Mouse (Mus musculus) liver, embryonic 16.5 days (tissue): ENCODE results near the gene Plxdc2. TPM values are rescaled to one million over a fixed set of nuclear protein-coding genes. Genes with fewer than 3 reads are reported as not detected.
"Not testable (repeated sequence)": the region's sequence is repeated elsewhere in the genome, so short reads cannot be mapped to it uniquely, and the experiment has no call there.

Experiments used
- ATAC-seq: fragments of 200-750 bp; cut with Nextera tagmentation; 2 replicates; pipeline ENCODE4 v1.8.0; 2017; ENCODE audit warnings: low read depth, mild to moderate bottlenecking, moderate number of reproducible peaks, moderate library complexity
- H3K27ac ChIP-seq: fragments of 300-500 bp; sonication (generic); 2 replicates; pipeline ENCODE4 v1.5.1; 2014; ENCODE audit warnings: mild to moderate bottlenecking, low read length
- H3K27me3 ChIP-seq: fragments of 300-500 bp; sonication (generic); 2 replicates; pipeline ENCODE4 v1.6.1; 2014; ENCODE audit warnings: low read depth, low read length, mixed read lengths; ENCODE audit not compliant: control insufficient read depth, insufficient read depth
- H3K36me3 ChIP-seq: fragments of 300-500 bp; sonication (generic); 2 replicates; pipeline ENCODE4 v1.6.1; 2014; ENCODE audit warnings: mild to moderate bottlenecking; ENCODE audit not compliant: control insufficient read depth, insufficient read depth
- H3K4me1 ChIP-seq: fragments of 300-500 bp; sonication (generic); 2 replicates; pipeline ENCODE4 v1.6.1; 2014; ENCODE audit warnings: low read depth, low read length, mixed read lengths; ENCODE audit not compliant: control insufficient read depth
- H3K4me2 ChIP-seq: fragments of 300-500 bp; sonication (generic); 2 replicates; pipeline ENCODE4 v1.6.1; 2014; ENCODE audit warnings: low read depth, low read length, mixed read lengths
- H3K4me3 ChIP-seq: fragments of 300-500 bp; sonication (generic); 2 replicates; pipeline ENCODE4 v1.5.1; 2014; ENCODE audit warnings: low read depth, mild to moderate bottlenecking, low read length
- H3K9ac ChIP-seq: fragments of 300-500 bp; sonication (generic); 2 replicates; pipeline ENCODE4 v1.6.1; 2014; ENCODE audit warnings: low read depth, low read length
- H3K9me3 ChIP-seq: fragments of 300-500 bp; sonication (generic); replicated peaks from 2 replicates; pipeline ENCODE4 v1.6.1; 2016; ENCODE audit warnings: low read length; ENCODE audit not compliant: control insufficient read depth
- WGBS: fragments of 180-500 bp; shearing (Covaris S2); extraction: QIAGEN DNeasy Blood & Tissue Kit; methylation state at CpG from one replicate; pipeline ENCODE4 v1.1.7; 2014; ENCODE audit not compliant: insufficient replicate concordance; 5-methylcytosine and 5-hydroxymethylcytosine counted together
- polyA plus RNA-seq: library from polyadenylated mRNA; unstranded; fragments of >200 nt; fragmentation: Nextera tagmentation; extraction: Ambion mirVana; gene quantifications from 2 replicates; pipeline ENCODE4 v1.2.1, GENCODE M21; 2015

Plxdc2 gene
- polyA plus RNA-seq, 1 experiment from 2014 or later: 1.8 TPM

DNA sequence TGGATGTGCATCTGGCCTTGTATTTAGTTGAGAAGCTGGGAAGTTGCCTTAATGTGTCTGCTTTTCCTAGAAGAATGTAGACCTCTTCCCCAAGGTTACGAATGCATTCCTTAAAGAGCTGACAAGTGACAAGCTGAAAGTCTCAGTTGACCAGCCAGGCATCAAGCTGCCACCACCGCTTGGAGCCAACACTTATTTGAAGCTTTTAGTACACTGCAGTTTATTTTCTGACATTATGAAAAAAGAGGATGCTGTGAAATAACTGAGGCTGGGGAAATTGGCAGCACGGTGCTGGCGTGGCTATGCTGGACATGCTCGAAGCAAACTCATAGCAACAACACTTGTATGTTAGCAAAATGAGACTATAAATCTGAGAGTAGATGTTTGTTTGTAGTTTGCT lies 374.9 kb downstream of the Plxdc2 start:
- WGBS: 67% methylated on average over 5 of the region's 5 CpGs
- H3K27me3 ChIP-seq: no peaks in the 10 kb centered on the region

GRCm38 (mm10) chr2:16734381-16734780 lies 378.3 kb downstream of the Plxdc2 start:
- ATAC-seq: no peak
- H3K4me3 ChIP-seq: no peak overlapping the region
- H3K4me1 ChIP-seq: no peaks in the 10 kb centered on the region
- no peaks in the 10 kb centered on the region for H3K27me3 ChIP-seq
- H3K9me3 ChIP-seq: no peaks in the 10 kb centered on the region
- H3K4me2 ChIP-seq: no peak overlapping the region
- no peak overlapping the region for H3K9ac ChIP-seq
- H3K36me3 ChIP-seq: no peaks in the 10 kb centered on the region
- no peak overlapping the region for H3K27ac ChIP-seq
- WGBS: 67% methylated on average over 2 of the region's 2 CpGs

More for the DNA sequence above, 374.9 kb downstream of the Plxdc2 start:
- no peak overlapping the region for H3K4me2 ChIP-seq
- no peak for ATAC-seq
- no peaks in the 10 kb centered on the region for H3K4me1 ChIP-seq
- no peaks in the 10 kb centered on the region for H3K9me3 ChIP-seq
- H3K27ac ChIP-seq: no peak overlapping the region
- H3K9ac ChIP-seq: no peak overlapping the region
- no peaks in the 10 kb centered on the region for H3K36me3 ChIP-seq
- H3K4me3 ChIP-seq: no peak overlapping the region

GRCm38 (mm10) chr2:16738241-16738640 lies 382.1 kb downstream of the Plxdc2 start:
- ATAC-seq: no peak
- no peaks in the 10 kb centered on the region for H3K4me1 ChIP-seq
- WGBS: 12% methylated on average over 8 of the region's 8 CpGs

DNA sequence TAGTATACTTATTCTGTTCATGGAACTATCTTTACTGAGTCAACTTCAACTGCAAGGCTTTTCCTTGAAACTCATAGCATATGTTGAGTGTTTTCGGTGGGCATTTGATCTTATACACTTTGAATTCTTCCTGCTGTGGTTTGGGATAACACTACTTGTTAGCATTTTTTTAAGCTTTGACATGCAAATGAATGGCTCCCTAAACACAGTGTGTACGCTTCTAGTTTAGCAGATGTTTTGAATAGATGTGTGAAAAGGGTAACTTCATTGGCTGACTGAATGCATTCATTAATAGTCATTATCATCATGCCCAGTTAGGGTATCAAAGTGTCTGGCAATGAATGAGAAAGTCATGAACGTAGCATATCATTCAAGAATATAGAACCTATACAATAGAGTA lies 385.7 kb downstream of the Plxdc2 start:
- no peaks in the 10 kb centered on the region for H3K9me3 ChIP-seq
- H3K27me3 ChIP-seq: no peaks in the 10 kb centered on the region
- H3K36me3 ChIP-seq: no peaks in the 10 kb centered on the region
- no peak overlapping the region for H3K4me2 ChIP-seq
- no peak for ATAC-seq
- H3K4me3 ChIP-seq: no peak overlapping the region
- no peaks in the 10 kb centered on the region for H3K4me1 ChIP-seq
- 63% methylated on average over 3 of the region's 3 CpGs for WGBS
- no peak overlapping the region for H3K27ac ChIP-seq
- H3K9ac ChIP-seq: no peak overlapping the region

More at GRCm38 (mm10) chr2:16738241-16738640, 382.1 kb downstream of the Plxdc2 start:
- no peaks in the 10 kb centered on the region for H3K36me3 ChIP-seq
- H3K4me3 ChIP-seq: no peak overlapping the region
- no peaks in the 10 kb centered on the region for H3K27me3 ChIP-seq
- no peak overlapping the region for H3K4me2 ChIP-seq
- no peak overlapping the region for H3K9ac ChIP-seq
- H3K27ac ChIP-seq: no peak overlapping the region
- no peaks in the 10 kb centered on the region for H3K9me3 ChIP-seq

DNA sequence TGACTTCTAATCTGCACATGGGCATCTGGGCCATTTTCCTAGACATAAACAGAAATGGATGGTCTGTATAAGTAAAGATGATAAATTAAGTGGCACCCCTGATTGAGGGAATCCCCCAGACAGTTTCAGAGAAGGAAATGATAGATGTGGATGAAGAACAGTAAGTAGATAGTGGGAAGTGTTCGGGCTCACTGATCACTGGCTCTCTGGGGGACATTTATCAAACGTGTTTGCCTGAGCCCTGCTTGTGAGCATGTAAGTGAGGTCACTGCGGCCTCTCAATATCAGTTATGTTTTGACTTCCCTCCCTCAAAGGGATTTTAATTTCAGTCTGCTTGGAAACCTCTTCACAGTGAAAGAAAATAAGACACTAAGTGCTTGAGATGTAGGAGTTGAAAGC lies 387.5 kb downstream of the Plxdc2 start:
- WGBS: 52% methylated on average over 3 of the region's 3 CpGs
- Histone ChIP-seq H3K27me3 (no peaks in the 10 kb centered on the region), H3K36me3 (no peaks in the 10 kb centered on the region), H3K4me3 (no peak overlapping the region), H3K4me1 (no peaks in the 10 kb centered on the region), H3K4me2 (no peak overlapping the region), H3K9ac (no peak overlapping the region), H3K27ac (no peak overlapping the region), H3K9me3 (no peaks in the 10 kb centered on the region)
- ATAC-seq: no peak

DNA sequence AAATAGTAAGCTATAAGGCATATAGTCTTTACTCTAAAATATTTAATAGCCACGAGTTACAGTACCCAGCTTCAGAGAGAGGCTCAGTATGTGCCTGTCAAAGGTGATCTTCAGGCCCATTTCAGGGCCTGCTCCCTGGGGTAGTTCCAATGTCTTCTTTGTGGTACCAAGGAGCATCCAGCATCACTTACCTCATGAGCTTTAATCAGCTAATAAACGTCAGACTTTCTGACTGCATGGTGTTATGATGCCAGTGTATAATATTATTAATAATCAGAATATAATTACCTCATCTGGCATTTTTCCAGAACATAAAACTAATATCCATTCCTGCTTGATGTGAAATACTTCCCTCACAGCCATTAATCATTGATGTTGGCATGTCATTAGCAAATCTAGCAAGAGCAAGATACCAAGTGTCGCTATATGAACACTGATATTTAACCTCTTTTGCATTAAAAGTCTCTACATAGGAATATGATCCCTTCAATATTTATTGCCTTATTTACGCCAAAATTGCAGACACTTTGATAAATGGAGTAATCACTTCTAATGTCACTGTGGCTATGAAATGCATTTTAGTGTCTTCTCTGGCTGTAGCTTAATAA lies 393.3 kb downstream of the Plxdc2 start:
- no peak overlapping the region for H3K9ac ChIP-seq
- H3K4me1 ChIP-seq: no peaks in the 10 kb centered on the region
- no peak overlapping the region for H3K4me2 ChIP-seq
- no peak overlapping the region for H3K4me3 ChIP-seq
- H3K9me3 ChIP-seq: no peaks in the 10 kb centered on the region
- WGBS: 51% methylated on average over 4 of the region's 4 CpGs
- H3K36me3 ChIP-seq: no peaks in the 10 kb centered on the region
- no peak overlapping the region for H3K27ac ChIP-seq
- H3K27me3 ChIP-seq: no peaks in the 10 kb centered on the region
- ATAC-seq: no peak

- Histone ChIP-seq H3K4me3 (no peak overlapping the region), H3K27ac (no peak overlapping the region), H3K9ac (no peak overlapping the region), H3K4me1 (no peaks in the 10 kb centered on the region), H3K27me3 (no peaks in the 10 kb centered on the region), H3K9me3 (no peaks in the 10 kb centered on the region), H3K36me3 (no peaks in the 10 kb centered on the region), H3K4me2 (no peak overlapping the region)
- ATAC-seq: no peak
- 53% methylated on average over 2 of the region's 2 CpGs for WGBS
Observed at GRCm38 (mm10) chr2:16757158-16757557, 401.1 kb downstream of the Plxdc2 start.

- Histone ChIP-seq H3K27me3 (no peaks in the 10 kb centered on the region), H3K4me1 (no peaks in the 10 kb centered on the region), H3K36me3 (no peaks in the 10 kb centered on the region), H3K4me2 (no peak overlapping the region), H3K27ac (no peak overlapping the region), H3K9ac (no peak overlapping the region), H3K4me3 (no peak overlapping the region), H3K9me3 (no peaks in the 10 kb centered on the region)
- ATAC-seq: no peak
- WGBS: 63% methylated on average over 2 of the region's 2 CpGs
Observed at GRCm38 (mm10) chr2:16759766-16760165, 403.7 kb downstream of the Plxdc2 start.

- not testable (repeated sequence) for H3K4me1 ChIP-seq, H3K4me3 ChIP-seq, ATAC-seq, H3K27ac ChIP-seq, H3K9me3 ChIP-seq, H3K27me3 ChIP-seq, H3K9ac ChIP-seq, H3K36me3 ChIP-seq, H3K4me2 ChIP-seq
- 75% methylated on average over 5 of the region's 7 CpGs for WGBS
Observed at GRCm38 (mm10) chr2:16769149-16769548, 413.0 kb downstream of the Plxdc2 start.
